Mouse (Mus musculus) 3T3-L1 (cell line): ENCODE measurements around the gene Nab2.

Experiments used
- DNase-seq: peaks from one replicate; pipeline ENCODE4 v3.0.0-alpha.2; 2015; ENCODE audit warnings: low read depth, low spot score

The Nab2 gene

DNA sequence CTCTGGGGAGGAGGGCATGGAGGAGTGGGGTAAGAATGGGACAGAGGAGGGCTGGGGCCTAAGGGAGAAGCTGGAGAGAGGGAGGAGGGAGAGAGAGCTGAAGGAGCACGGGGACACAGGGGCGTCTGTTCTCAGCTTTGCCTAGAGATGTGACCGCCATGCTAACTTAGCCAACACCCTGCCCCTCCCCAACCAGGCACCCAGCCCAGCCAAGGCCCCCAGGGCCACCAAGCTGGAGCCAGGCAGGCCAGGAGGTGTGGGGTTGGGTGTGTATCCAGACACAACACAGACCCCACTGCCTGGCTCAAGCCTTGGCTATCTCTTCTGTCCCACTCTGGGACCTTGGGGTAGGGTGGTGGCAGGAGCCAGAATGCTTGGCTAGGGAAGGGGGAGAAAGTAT, 52.8 kb downstream of the Nab2 start:
- DNase-seq, result no peak

DNA sequence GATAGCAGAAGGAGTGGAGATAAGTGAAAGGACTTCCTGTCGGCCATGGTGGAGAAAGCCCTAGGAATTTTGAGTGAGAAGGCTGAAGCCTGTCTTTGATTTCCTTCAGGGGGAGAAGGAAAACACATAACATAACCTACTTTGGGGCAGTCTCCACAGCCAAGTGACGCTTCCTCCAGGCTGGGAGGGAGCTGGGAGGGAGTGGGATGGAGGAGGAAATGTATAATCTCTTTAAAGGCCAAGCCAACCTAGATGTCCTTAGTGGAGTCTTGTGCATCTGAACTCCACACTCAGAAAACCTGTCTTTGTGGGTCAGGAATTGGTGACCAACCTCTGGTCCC, 53.4 kb downstream of the Nab2 start:
- DNase-seq, result no peak

DNA sequence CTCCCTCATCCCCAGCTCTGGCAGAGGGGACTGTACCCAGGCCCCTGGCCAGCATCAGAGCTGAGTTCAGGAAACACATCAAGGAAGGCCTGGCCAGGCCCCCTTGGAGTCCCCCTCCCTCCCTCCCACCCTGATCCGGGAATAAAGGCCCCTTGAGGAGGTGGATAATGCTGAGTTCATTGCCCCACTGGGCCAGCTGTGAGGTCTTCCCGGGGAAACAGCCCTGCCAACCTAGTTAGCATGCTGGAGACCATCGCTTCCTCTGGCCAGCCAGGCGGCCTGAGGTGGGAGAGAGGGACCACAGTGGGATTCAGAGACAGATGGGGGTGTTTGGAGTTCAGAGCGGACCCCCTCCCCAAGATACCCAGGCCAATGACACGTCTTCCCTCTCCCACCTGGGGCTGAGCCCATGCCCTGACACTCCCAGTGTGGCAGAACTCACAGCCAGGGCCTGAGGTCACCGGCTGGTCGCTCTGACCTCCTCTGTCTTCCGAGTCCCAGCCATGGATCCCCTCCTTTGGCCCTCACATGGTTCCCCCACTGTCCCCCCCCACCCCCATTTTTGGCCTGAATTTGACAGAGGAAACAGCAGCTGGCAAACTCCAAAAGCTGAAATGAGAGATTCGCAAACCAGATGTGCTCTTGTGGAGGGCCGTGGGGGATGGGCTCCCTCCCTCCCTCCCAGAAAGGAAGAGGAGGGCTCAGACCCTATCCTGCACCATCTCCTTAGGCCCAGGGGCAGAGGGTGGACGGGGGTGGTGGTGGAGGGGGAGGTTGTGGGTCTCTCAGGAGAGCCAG, 53.9 kb downstream of the Nab2 start:
- no peak for DNase-seq

DNA sequence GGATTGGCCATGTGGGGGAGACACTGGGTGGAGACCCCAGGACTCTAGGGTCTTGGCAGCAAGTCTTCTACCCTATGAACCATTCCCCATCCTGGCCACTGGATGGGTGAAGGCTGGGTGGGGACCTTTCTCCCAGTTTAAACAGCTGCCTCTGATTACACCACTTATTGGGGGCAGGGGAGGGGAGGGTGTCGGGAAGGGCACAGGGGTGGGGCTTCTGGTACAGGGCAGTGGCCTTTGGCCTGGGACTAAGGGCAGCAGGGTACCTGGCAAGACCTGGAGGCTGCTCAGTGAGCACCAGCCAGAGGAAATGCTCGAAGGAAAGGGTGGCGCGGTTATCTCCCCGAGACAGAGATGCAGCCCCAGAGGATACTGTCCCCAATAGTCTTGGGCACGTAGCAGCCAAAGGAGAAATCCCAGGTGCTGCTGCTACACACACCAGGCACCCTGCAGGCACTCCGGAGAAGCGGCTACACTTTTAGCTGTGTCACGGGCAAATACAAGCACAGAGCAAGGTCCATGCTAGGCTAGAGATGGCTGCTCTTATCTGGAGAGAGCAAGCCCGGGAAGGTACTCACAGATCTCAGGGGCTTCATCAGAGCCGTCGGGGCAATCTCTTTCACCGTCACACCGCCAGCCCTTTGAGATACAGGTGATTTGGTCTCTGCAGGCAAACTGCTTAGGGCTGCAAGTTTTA, 56.1 kb downstream of the Nab2 start:
- DNase-seq, result no peak
